Mouse (Mus musculus): Measurements from ENCODE around the gene Olfr1191-ps1. TPM values are rescaled to one million over a fixed set of nuclear protein-coding genes. Genes with fewer than 3 reads are reported as not detected.
"Not testable (repeated sequence)": the region's sequence is repeated elsewhere in the genome, so short reads cannot be mapped to it uniquely, and the experiment has no call there.

Olfr1191-ps1 gene
- total RNA-seq (2021): not detected

DNA sequence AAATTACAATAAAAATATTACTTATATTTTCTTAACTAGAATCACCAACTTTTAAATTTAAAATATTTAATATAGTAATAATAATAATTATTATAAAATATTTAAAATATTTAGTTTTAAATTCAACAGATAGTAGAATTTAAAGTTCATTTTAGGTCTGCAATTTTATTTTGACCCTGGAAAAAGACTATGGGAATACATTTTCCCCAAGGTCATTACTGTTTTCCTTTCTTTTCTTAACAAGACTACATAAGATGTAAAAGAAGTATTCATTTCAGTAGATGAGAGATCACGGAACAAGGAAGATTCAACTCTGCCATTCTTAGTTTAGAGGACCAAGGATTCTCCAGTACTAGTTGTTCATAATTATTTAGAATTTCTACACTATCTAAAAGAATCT lies at the start of gene Olfr1191-ps1:
Gene Olfr1191-ps1 (plus strand): TSS at position 301 of the 400 bp plus-strand sequence.
- DNase-seq (ENCODE audit: low spot score); intact Hi-C loops (cut with DNase I): not testable (repeated sequence)

- DNase-seq (ENCODE audit: low spot score): no peak
- intact Hi-C loops (cut with DNase I): no loop called here
Measured at GRCm38 (mm10) chr2:88648209-88648608, 7.9 kb downstream of the Olfr1191-ps1 start, which contains the start of gene Olfr1192-ps1. Olfr1192-ps1 (plus strand) TSS chr2:88648509.

- intact Hi-C loops (cut with DNase I); DNase-seq (ENCODE audit: low spot score): not testable (repeated sequence)
Measured at GRCm38 (mm10) chr2:88675328-88675727, 35.0 kb downstream of the Olfr1191-ps1 start, which contains the start of gene Olfr1193. Olfr1193 (plus strand) TSS chr2:88675628.

DNA sequence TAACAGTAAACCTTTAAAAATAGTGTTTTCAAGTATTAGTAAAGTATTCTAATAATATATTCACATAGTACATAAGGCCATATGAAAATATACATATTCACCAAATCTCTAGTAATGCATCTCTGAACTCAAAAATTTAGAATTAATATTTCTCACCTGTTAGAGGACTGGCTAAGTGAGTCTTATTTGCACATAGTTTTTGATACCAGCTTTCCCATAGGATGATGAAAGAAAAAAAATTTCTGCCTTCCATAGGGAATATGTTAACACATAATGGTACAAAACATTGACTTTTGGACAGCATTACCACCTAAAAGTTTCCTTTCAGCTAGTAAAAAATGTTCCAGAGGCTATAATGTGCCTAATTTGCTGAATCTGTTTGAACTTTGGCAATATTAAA lies 48.7 kb downstream of the Olfr1191-ps1 start, which contains the start of gene Olfr1195:
Gene Olfr1195 (minus strand): TSS at position 101 of the 400 bp plus-strand sequence.
- DNase-seq (ENCODE audit: low spot score): no peak
- intact Hi-C loops (cut with DNase I): no loop called here

Other genes starting within 250 kb of the Olfr1191-ps1 start
- gene Olfr1179, start 234.1 kb upstream of the Olfr1191-ps1 start, total RNA-seq (2021): not detected
- gene Olfr1180, start 221.4 kb upstream of the Olfr1191-ps1 start, total RNA-seq (2021): not detected
- gene Olfr1181, start 214.4 kb upstream of the Olfr1191-ps1 start, total RNA-seq (2021): not detected
- not detected for gene Gm13757, start 191.4 kb upstream of the Olfr1191-ps1 start, total RNA-seq (2021)
- not detected for gene Olfr1183, start 185.7 kb upstream of the Olfr1191-ps1 start, total RNA-seq (2021)
- gene Olfr1184, start 156.9 kb upstream of the Olfr1191-ps1 start, total RNA-seq (2021): not detected
- not detected for gene Olfr1185-ps1, start 147.2 kb upstream of the Olfr1191-ps1 start, total RNA-seq (2021)
- not detected for gene Olfr1186, start 122.0 kb upstream of the Olfr1191-ps1 start, total RNA-seq (2021)
- not detected for gene Olfr1188, start 83.6 kb upstream of the Olfr1191-ps1 start, total RNA-seq (2021)
- not detected for gene Olfr1189, start 54.1 kb upstream of the Olfr1191-ps1 start, total RNA-seq (2021)
- gene Olfr1192-ps1, start 8.0 kb downstream of the Olfr1191-ps1 start, total RNA-seq (2021): not detected
- gene Olfr1193, start 35.1 kb downstream of the Olfr1191-ps1 start, total RNA-seq (2021): not detected
- not detected for gene Olfr1195, start 48.6 kb downstream of the Olfr1191-ps1 start, total RNA-seq (2021)
- gene Olfr1196, start 64.1 kb downstream of the Olfr1191-ps1 start, total RNA-seq (2021): not detected
- not detected for gene Olfr1197, start 91.8 kb downstream of the Olfr1191-ps1 start, total RNA-seq (2021)
- not detected for gene Olfr1198, start 110.8 kb downstream of the Olfr1191-ps1 start, total RNA-seq (2021)
- not detected for gene Olfr1199, start 119.9 kb downstream of the Olfr1191-ps1 start, total RNA-seq (2021)
- not detected for gene Olfr1200, start 129.9 kb downstream of the Olfr1191-ps1 start, total RNA-seq (2021)
- gene Olfr1201, start 152.5 kb downstream of the Olfr1191-ps1 start, total RNA-seq (2021): not detected
- gene Olfr1202, start 174.0 kb downstream of the Olfr1191-ps1 start, total RNA-seq (2021): not detected
- not detected for gene Olfr1205, start 189.2 kb downstream of the Olfr1191-ps1 start, total RNA-seq (2021)
- gene Olfr1204, start 208.8 kb downstream of the Olfr1191-ps1 start, total RNA-seq (2021): not detected
- gene Olfr1206, start 222.7 kb downstream of the Olfr1191-ps1 start, total RNA-seq (2021): not detected

Data from heart, postnatal 25 days (tissue).